Mouse (Mus musculus): ENCODE results near the gene Uvrag. TPM values are rescaled to one million over a fixed set of nuclear protein-coding genes. Genes with fewer than 3 reads are reported as not detected.

The Uvrag gene
- polyA plus RNA-seq, 1 experiment from 2014 or later = 14.8 TPM

GRCm38 (mm10) chr7:99036284-99036683 lies 104.7 kb downstream of the Uvrag start:
- no peaks in the 10 kb centered on the region for H3K27me3 ChIP-seq (ENCODE audit: control insufficient read depth, insufficient read depth, low read length)
- no peak overlapping the region for H3K9ac ChIP-seq (ENCODE audit: low read length)
- H3K27ac ChIP-seq (ENCODE audit: low read length) = no peak overlapping the region
- no peaks in the 10 kb centered on the region for H3K4me1 ChIP-seq (ENCODE audit: control insufficient read depth, insufficient read depth, low read length)
- no peaks in the 10 kb centered on the region for H3K36me3 ChIP-seq (ENCODE audit: control insufficient read depth, insufficient read depth, low read length)
- H3K4me3 ChIP-seq (replicated peaks; ENCODE audit: low read length) = no peak overlapping the region
- WGBS = 75% methylated on average over 8 of the region's 8 CpGs
- no peak overlapping the region for H3K4me2 ChIP-seq (ENCODE audit: low read depth, low read length)
- no peak for ATAC-seq (ENCODE audit: insufficient read depth, low FRiP score)
- H3K9me3 ChIP-seq (replicated peaks; ENCODE audit: control insufficient read depth, low read length) = no peaks in the 10 kb centered on the region

DNA sequence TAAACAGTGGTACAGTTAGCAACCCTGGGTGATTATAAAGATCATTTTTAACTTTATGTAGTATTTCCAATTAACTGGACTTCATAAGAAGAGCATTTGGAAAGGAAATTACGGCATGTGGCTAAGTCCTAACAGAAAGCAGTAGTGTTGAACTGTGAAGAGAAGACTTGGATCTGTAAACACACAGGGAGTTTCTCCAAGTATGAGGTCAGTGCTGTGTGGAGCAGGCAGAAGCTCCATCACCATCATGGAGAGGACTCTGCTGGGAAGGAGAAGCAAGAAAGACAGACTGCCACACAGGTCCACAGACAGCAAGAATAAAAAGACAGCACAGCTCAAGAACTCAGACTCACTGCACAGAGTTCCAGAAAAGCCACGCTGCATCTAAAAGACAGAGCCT lies 106.0 kb downstream of the Uvrag start:
- no peak overlapping the region for H3K27ac ChIP-seq (ENCODE audit: low read length)
- H3K4me1 ChIP-seq (ENCODE audit: control insufficient read depth, insufficient read depth, low read length) = no peaks in the 10 kb centered on the region
- H3K36me3 ChIP-seq (ENCODE audit: control insufficient read depth, insufficient read depth, low read length) = no peaks in the 10 kb centered on the region
- no peak overlapping the region for H3K4me3 ChIP-seq (replicated peaks; ENCODE audit: low read length)
- H3K9ac ChIP-seq (ENCODE audit: low read length) = no peak overlapping the region
- no peak for ATAC-seq (ENCODE audit: insufficient read depth, low FRiP score)
- WGBS = 78% methylated on average over 2 of the region's 2 CpGs
- H3K27me3 ChIP-seq (ENCODE audit: control insufficient read depth, insufficient read depth, low read length) = no peaks in the 10 kb centered on the region
- no peaks in the 10 kb centered on the region for H3K9me3 ChIP-seq (replicated peaks; ENCODE audit: control insufficient read depth, low read length)
- H3K4me2 ChIP-seq (ENCODE audit: low read depth, low read length) = no peak overlapping the region

- H3K36me3 ChIP-seq (ENCODE audit: control insufficient read depth, insufficient read depth, low read length) = no peaks in the 10 kb centered on the region
- no peak overlapping the region for H3K27ac ChIP-seq (ENCODE audit: low read length)
- WGBS = 66% methylated on average over 5 of the region's 5 CpGs
- H3K27me3 ChIP-seq (ENCODE audit: control insufficient read depth, insufficient read depth, low read length) = no peaks in the 10 kb centered on the region
- H3K4me3 ChIP-seq (replicated peaks; ENCODE audit: low read length) = no peak overlapping the region
- no peaks in the 10 kb centered on the region for H3K9me3 ChIP-seq (replicated peaks; ENCODE audit: control insufficient read depth, low read length)
- no peak overlapping the region for H3K9ac ChIP-seq (ENCODE audit: low read length)
- ATAC-seq (ENCODE audit: insufficient read depth, low FRiP score) = no peak
- H3K4me1 ChIP-seq (ENCODE audit: control insufficient read depth, insufficient read depth, low read length) = no peaks in the 10 kb centered on the region
- no peak overlapping the region for H3K4me2 ChIP-seq (ENCODE audit: low read depth, low read length)
Observed at GRCm38 (mm10) chr7:99033838-99034237, 107.1 kb downstream of the Uvrag start.

DNA sequence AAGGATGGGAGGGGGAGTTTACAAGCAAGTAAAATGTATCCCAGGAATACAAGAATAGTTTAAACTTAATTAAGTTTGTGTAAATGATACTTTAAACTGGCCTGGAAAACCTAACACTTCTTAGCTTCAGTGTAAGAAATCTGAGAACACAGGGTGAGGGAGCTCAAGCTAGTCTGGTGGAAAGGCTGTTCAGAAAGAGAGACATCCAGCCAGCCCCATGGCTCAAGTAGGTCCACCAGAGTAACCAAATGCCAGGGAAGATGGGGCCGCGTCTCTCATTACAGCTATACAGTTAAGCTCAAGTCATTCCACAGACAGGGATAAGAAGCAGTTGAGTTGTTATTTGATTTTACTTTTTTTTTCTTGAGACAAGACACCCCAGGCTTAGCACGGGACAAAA lies 107.6 kb downstream of the Uvrag start:
- ATAC-seq (ENCODE audit: insufficient read depth, low FRiP score) = no peak
- Histone ChIP-seq H3K27me3 (ENCODE audit: control insufficient read depth, insufficient read depth, low read length) (no peaks in the 10 kb centered on the region), H3K4me3 (replicated peaks; ENCODE audit: low read length) (no peak overlapping the region), H3K9me3 (replicated peaks; ENCODE audit: control insufficient read depth, low read length) (no peaks in the 10 kb centered on the region), H3K36me3 (ENCODE audit: control insufficient read depth, insufficient read depth, low read length) (no peaks in the 10 kb centered on the region), H3K9ac (ENCODE audit: low read length) (no peak overlapping the region), H3K4me1 (ENCODE audit: control insufficient read depth, insufficient read depth, low read length) (no peaks in the 10 kb centered on the region), H3K27ac (ENCODE audit: low read length) (no peak overlapping the region), H3K4me2 (ENCODE audit: low read depth, low read length) (no peak overlapping the region)
- WGBS = 90% methylated on average over 3 of the region's 3 CpGs

DNA sequence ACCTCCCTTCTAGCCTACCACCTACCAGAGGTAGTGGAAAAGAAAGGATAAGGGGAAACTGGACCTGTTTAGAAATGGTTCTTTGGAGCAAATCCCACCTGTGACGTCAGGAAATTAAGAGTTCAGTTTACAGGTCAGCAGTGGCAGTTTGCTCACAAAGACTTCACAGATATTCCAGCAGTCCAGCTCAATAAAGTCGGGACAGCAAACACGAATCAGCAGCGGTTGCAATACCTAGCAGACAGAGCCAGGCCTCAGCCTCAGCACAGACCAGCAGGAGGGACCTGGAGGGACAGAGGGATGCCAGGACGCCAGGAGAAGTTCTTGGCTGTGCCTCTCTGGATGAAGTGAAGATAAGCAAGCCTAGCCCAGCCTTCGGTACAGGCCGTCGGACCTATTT lies 108.9 kb downstream of the Uvrag start:
- Histone ChIP-seq H3K27ac (ENCODE audit: low read length) (no peak overlapping the region), H3K4me3 (replicated peaks; ENCODE audit: low read length) (no peak overlapping the region), H3K9ac (ENCODE audit: low read length) (no peak overlapping the region), H3K4me1 (ENCODE audit: control insufficient read depth, insufficient read depth, low read length) (no peaks in the 10 kb centered on the region), H3K4me2 (ENCODE audit: low read depth, low read length) (no peak overlapping the region), H3K9me3 (replicated peaks; ENCODE audit: control insufficient read depth, low read length) (no peaks in the 10 kb centered on the region), H3K36me3 (ENCODE audit: control insufficient read depth, insufficient read depth, low read length) (no peaks in the 10 kb centered on the region), H3K27me3 (ENCODE audit: control insufficient read depth, insufficient read depth, low read length) (no peaks in the 10 kb centered on the region)
- 92% methylated on average over 8 of the region's 8 CpGs for WGBS
- no peak for ATAC-seq (ENCODE audit: insufficient read depth, low FRiP score)

GRCm38 (mm10) chr7:99028108-99028507 lies 112.8 kb downstream of the Uvrag start:
- H3K4me1 ChIP-seq (ENCODE audit: control insufficient read depth, insufficient read depth, low read length) = 0 out of 2 replicates have a peak, but pooled peaks cover 3% of the 10 kb centered on the region
- H3K27ac ChIP-seq (ENCODE audit: low read length) = no peak overlapping the region
- H3K9ac ChIP-seq (ENCODE audit: low read length) = no peak overlapping the region
- H3K27me3 ChIP-seq (ENCODE audit: control insufficient read depth, insufficient read depth, low read length) = no peaks in the 10 kb centered on the region
- H3K36me3 ChIP-seq (ENCODE audit: control insufficient read depth, insufficient read depth, low read length) = no peaks in the 10 kb centered on the region
- H3K4me2 ChIP-seq (ENCODE audit: low read depth, low read length) = no peak overlapping the region
- ATAC-seq (ENCODE audit: insufficient read depth, low FRiP score) = no peak
- H3K4me3 ChIP-seq (replicated peaks; ENCODE audit: low read length) = no peak overlapping the region
- no peaks in the 10 kb centered on the region for H3K9me3 ChIP-seq (replicated peaks; ENCODE audit: control insufficient read depth, low read length)
- WGBS = 91% methylated on average over 7 of the region's 7 CpGs

GRCm38 (mm10) chr7:99027185-99027584 lies 113.8 kb downstream of the Uvrag start:
- no peak overlapping the region for H3K4me2 ChIP-seq (ENCODE audit: low read depth, low read length)
- no peak for ATAC-seq (ENCODE audit: insufficient read depth, low FRiP score)
- no peaks in the 10 kb centered on the region for H3K36me3 ChIP-seq (ENCODE audit: control insufficient read depth, insufficient read depth, low read length)
- WGBS = 70% methylated on average over 5 of the region's 5 CpGs
- no peak overlapping the region for H3K9ac ChIP-seq (ENCODE audit: low read length)
- H3K9me3 ChIP-seq (replicated peaks; ENCODE audit: control insufficient read depth, low read length) = no peaks in the 10 kb centered on the region
- H3K27me3 ChIP-seq (ENCODE audit: control insufficient read depth, insufficient read depth, low read length) = no peaks in the 10 kb centered on the region
- H3K4me1 ChIP-seq (ENCODE audit: control insufficient read depth, insufficient read depth, low read length) = 0 out of 2 replicates have a peak, but pooled peaks cover 3% of the 10 kb centered on the region
- no peak overlapping the region for H3K4me3 ChIP-seq (replicated peaks; ENCODE audit: low read length)
- H3K27ac ChIP-seq (ENCODE audit: low read length) = peak overlapping the region; percentile 18; the same call in 1 of the 2 replicates

GRCm38 (mm10) chr7:99025989-99026388 lies 115.0 kb downstream of the Uvrag start:
- Histone ChIP-seq H3K27me3 (ENCODE audit: control insufficient read depth, insufficient read depth, low read length) (no peaks in the 10 kb centered on the region), H3K27ac (ENCODE audit: low read length) (no peak overlapping the region), H3K36me3 (ENCODE audit: control insufficient read depth, insufficient read depth, low read length) (no peaks in the 10 kb centered on the region), H3K4me1 (ENCODE audit: control insufficient read depth, insufficient read depth, low read length) (0 out of 2 replicates have a peak, but pooled peaks cover 7% of the 10 kb centered on the region), H3K4me3 (replicated peaks; ENCODE audit: low read length) (no peak overlapping the region), H3K9ac (ENCODE audit: low read length) (no peak overlapping the region), H3K9me3 (replicated peaks; ENCODE audit: control insufficient read depth, low read length) (no peaks in the 10 kb centered on the region), H3K4me2 (ENCODE audit: low read depth, low read length) (no peak overlapping the region)
- ATAC-seq (ENCODE audit: insufficient read depth, low FRiP score) = no peak
- 84% methylated on average over 10 of the region's 10 CpGs for WGBS

GRCm38 (mm10) chr7:99025265-99025664 lies 115.7 kb downstream of the Uvrag start:
- no peak for ATAC-seq (ENCODE audit: insufficient read depth, low FRiP score)
- Histone ChIP-seq H3K36me3 (ENCODE audit: control insufficient read depth, insufficient read depth, low read length) (no peaks in the 10 kb centered on the region), H3K4me3 (replicated peaks; ENCODE audit: low read length) (no peak overlapping the region), H3K27me3 (ENCODE audit: control insufficient read depth, insufficient read depth, low read length) (no peaks in the 10 kb centered on the region), H3K4me1 (ENCODE audit: control insufficient read depth, insufficient read depth, low read length) (peaks cover 14% of the 10 kb centered on the region), H3K4me2 (ENCODE audit: low read depth, low read length) (no peak overlapping the region), H3K9me3 (replicated peaks; ENCODE audit: control insufficient read depth, low read length) (no peaks in the 10 kb centered on the region), H3K9ac (ENCODE audit: low read length) (no peak overlapping the region), H3K27ac (ENCODE audit: low read length) (no peak overlapping the region)
- WGBS = 80% methylated on average over 7 of the region's 7 CpGs

DNA sequence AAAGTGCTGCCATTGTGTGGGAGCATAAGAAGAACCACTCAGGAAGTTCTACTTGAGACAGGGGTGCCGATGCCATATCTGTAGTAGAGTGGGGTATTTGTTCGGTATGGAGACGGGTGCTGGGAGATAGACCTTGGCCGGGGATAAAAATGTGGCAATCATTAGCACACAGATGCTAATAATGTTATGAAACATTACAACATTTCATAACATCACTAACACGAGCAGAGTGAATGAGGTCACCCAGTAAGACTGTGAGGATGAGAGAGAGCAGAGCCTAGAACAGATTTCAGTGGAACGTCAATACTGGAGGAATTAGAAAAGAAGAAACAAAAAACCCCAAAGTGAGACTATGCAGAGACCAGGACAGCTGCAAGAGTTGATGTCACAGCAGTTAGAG lies 116.2 kb downstream of the Uvrag start:
- no peak overlapping the region for H3K27ac ChIP-seq (ENCODE audit: low read length)
- no peaks in the 10 kb centered on the region for H3K36me3 ChIP-seq (ENCODE audit: control insufficient read depth, insufficient read depth, low read length)
- no peaks in the 10 kb centered on the region for H3K9me3 ChIP-seq (replicated peaks; ENCODE audit: control insufficient read depth, low read length)
- no peak for ATAC-seq (ENCODE audit: insufficient read depth, low FRiP score)
- H3K4me3 ChIP-seq (replicated peaks; ENCODE audit: low read length) = no peak overlapping the region
- 81% methylated on average over 6 of the region's 6 CpGs for WGBS
- H3K9ac ChIP-seq (ENCODE audit: low read length) = no peak overlapping the region
- peaks cover 18% of the 10 kb centered on the region for H3K4me1 ChIP-seq (ENCODE audit: control insufficient read depth, insufficient read depth, low read length)
- H3K4me2 ChIP-seq (ENCODE audit: low read depth, low read length) = no peak overlapping the region
- H3K27me3 ChIP-seq (ENCODE audit: control insufficient read depth, insufficient read depth, low read length) = no peaks in the 10 kb centered on the region
